Mouse (Mus musculus): Measurements from ENCODE around the gene Oog2. TPM values are rescaled to one million over a fixed set of nuclear protein-coding genes. Genes with fewer than 3 reads are reported as not detected.

Oog2 gene
- not detected for total RNA-seq (2023)

DNA sequence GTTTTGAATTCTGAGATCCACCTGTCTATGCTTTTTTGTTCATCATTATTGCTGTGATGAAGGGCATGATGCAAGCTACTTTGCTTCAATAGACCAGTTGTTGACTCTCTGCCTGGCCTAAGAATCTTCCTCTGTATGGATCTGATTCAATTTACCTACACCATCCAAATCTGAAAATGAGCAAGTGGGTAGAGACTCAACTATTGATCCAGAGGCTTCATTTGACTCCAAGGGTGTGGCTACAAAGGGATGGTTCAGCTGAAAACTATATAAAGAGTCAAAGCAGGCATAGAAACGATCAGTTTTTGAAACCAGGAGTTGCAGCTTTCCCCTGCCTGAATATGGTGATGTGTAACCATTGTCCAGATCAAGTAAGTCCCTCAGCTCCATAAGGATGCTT is at the start of gene Oog2:
Gene Oog2 (plus strand): TSS at position 301 of the 400 bp plus-strand sequence.

DNA sequence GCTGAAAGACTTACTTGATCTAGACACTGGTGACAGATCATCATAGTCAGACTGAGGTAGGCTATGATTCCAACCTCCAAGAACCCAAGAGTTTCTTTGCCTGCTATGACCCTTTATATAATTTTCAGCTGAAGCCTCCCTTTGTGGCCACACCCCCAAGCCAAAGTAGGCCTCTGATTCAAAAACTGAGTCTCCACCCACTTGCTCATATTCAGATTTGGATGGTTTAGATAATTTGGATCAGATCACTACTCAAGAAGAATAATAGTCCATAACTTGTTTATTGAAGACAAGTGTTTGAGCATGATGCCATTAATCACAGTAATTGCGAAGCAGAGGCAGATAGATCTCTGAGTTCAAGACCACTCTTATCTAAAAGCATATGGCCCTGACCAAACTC is 28.0 kb upstream of the Oog2 start, which contains the start of gene Oog3:
Gene Oog3 (minus strand): TSS at position 101 of the 400 bp plus-strand sequence.

DNA sequence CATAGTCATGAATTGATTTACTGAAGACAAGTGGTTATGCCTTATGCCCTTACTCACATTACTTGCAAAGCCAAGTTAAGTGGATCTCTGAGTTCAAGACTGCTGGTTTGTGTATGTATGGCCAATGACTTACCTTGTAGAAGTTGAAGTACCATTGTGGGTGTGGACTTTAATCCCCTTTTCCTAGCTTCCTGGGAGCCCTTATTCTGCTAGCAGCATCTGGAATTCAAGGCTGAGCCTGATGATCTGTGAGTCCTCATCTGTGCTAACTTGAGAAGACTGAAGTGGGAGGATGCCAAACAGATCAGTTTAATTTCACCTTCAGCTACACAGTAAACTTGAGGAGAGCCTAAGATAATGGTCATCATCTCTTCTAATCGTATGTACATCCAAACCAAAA is 22.7 kb downstream of the Oog2 start, which contains the start of gene C87977:
Gene C87977 (minus strand): TSS at position 101 of the 400 bp plus-strand sequence.

Other genes starting within 250 kb of the Oog2 start
- gene Pramef25, start 239.7 kb upstream of the Oog2 start, total RNA-seq (2023) = not detected
- not detected for gene Gm13101, start 223.8 kb upstream of the Oog2 start, total RNA-seq (2023)
- not detected for gene Pramef17, start 196.3 kb upstream of the Oog2 start, total RNA-seq (2023)
- not detected for gene Pramel4, start 131.6 kb upstream of the Oog2 start, total RNA-seq (2023)
- gene Gm13102, start 84.2 kb upstream of the Oog2 start, total RNA-seq (2023) = not detected
- gene Oog3, start 28.1 kb upstream of the Oog2 start, total RNA-seq (2023) = not detected
- gene C87977, start 22.6 kb downstream of the Oog2 start, total RNA-seq (2023) = not detected
- gene Pramel5, start 89.8 kb downstream of the Oog2 start, total RNA-seq (2023) = not detected
- not detected for gene Gm13128, start 139.5 kb downstream of the Oog2 start, total RNA-seq (2023)
- gene Gm13119, start 167.2 kb downstream of the Oog2 start, total RNA-seq (2023) = not detected
- gene Pramef20, start 187.2 kb downstream of the Oog2 start, total RNA-seq (2023) = not detected
- gene Pramef12, start 217.7 kb downstream of the Oog2 start, total RNA-seq (2023) = not detected
- gene 1700012P22Rik, start 248.1 kb downstream of the Oog2 start, total RNA-seq (2023) = not detected

Data from neutrophil, adult 83 days (primary cell).